Mouse (Mus musculus) G1E-ER4 (cell line): Measurements from ENCODE around the gene Fgfr4. TPM values are rescaled to one million over a fixed set of nuclear protein-coding genes. Genes with fewer than 3 reads are reported as not detected.

ENCODE experiments used
- GATA1 ChIP-seq: IDR thresholded peaks from one replicate; pipeline ENCODE4 v1.8.0; 2012; ENCODE audit warnings: low read length, inconsistent platforms
- polyA plus RNA-seq: library from polyadenylated mRNA; stranded (reverse); fragments of >175 nt; gene quantifications from 2 replicates; pipeline ENCODE4 v1.2.3, GENCODE M21; 2012

Gene Fgfr4
- polyA plus RNA-seq, 1 experiment, result not detected

GRCm38 (mm10) chr13:55190121-55190868 is 37.9 kb downstream of the Fgfr4 start:
- peak; percentile 2 for TF ChIP-seq GATA1

GRCm38 (mm10) chr13:55191535-55191934 is 39.1 kb downstream of the Fgfr4 start:
- no peak for TF ChIP-seq GATA1

GRCm38 (mm10) chr13:55203740-55204139 is 51.3 kb downstream of the Fgfr4 start:
- TF ChIP-seq GATA1, result no peak

GRCm38 (mm10) chr13:55204667-55205389 is 52.4 kb downstream of the Fgfr4 start:
- TF ChIP-seq GATA1, result no peak

GRCm38 (mm10) chr13:55205448-55206205 is 53.2 kb downstream of the Fgfr4 start:
- no peak for TF ChIP-seq GATA1

GRCm38 (mm10) chr13:55208837-55209648 is 56.6 kb downstream of the Fgfr4 start:
- no peak for TF ChIP-seq GATA1

- TF ChIP-seq GATA1, result no peak
Measured at GRCm38 (mm10) chr13:55209649-55210192, 57.3 kb downstream of the Fgfr4 start, which contains the start of gene Nsd1. Gene Nsd1, plus strand, starts transcription at chr13:55209782.

GRCm38 (mm10) chr13:55210193-55210970 is 57.9 kb downstream of the Fgfr4 start:
- no peak for TF ChIP-seq GATA1

- no peak for TF ChIP-seq GATA1
Measured at GRCm38 (mm10) chr13:55210971-55211220, 58.5 kb downstream of the Fgfr4 start.

GRCm38 (mm10) chr13:55211221-55212010 is 59.0 kb downstream of the Fgfr4 start:
- TF ChIP-seq GATA1, result no peak

- TF ChIP-seq GATA1, result no peak
Measured at GRCm38 (mm10) chr13:55212011-55212360, 59.5 kb downstream of the Fgfr4 start.

GRCm38 (mm10) chr13:55212361-55213137 is 60.1 kb downstream of the Fgfr4 start:
- TF ChIP-seq GATA1, result no peak
